Mouse (Mus musculus) liver, embryonic 13.5 days (tissue): ENCODE results near the gene Ptpn4. TPM values are rescaled to one million over a fixed set of nuclear protein-coding genes. Genes with fewer than 3 reads are reported as not detected.

Experiments used
- ATAC-seq: fragments of 200-750 bp; cut with Nextera tagmentation; 2 replicates; pipeline ENCODE4 v1.8.0; 2017; ENCODE audit warnings: low read depth, mild to moderate bottlenecking, moderate number of reproducible peaks, moderate library complexity
- DNase-seq: peaks from one replicate; pipeline ENCODE4 v3.0.0; 2022
- H3K27ac ChIP-seq: fragments of 300-500 bp; sonication (generic); 2 replicates; pipeline ENCODE4 v1.5.1; 2015; ENCODE audit warnings: moderate library complexity, mild to moderate bottlenecking, inconsistent platforms
- H3K27me3 ChIP-seq: fragments of 300-500 bp; sonication (generic); 2 replicates; pipeline ENCODE4 v1.6.1; 2015; ENCODE audit warnings: mild to moderate bottlenecking, inconsistent platforms
- H3K36me3 ChIP-seq: fragments of 300-500 bp; sonication (generic); 2 replicates; pipeline ENCODE4 v1.6.1; 2015; ENCODE audit warnings: mild to moderate bottlenecking, inconsistent platforms
- H3K4me1 ChIP-seq: fragments of 300-500 bp; sonication (generic); replicated peaks from 2 replicates; pipeline ENCODE4 v1.6.1; 2015; ENCODE audit warnings: inconsistent platforms
- H3K4me2 ChIP-seq: fragments of 300-500 bp; sonication (generic); 2 replicates; pipeline ENCODE4 v1.6.1; 2015; ENCODE audit warnings: inconsistent platforms, mild to moderate bottlenecking, moderate library complexity
- H3K4me3 ChIP-seq: fragments of 300-500 bp; sonication (generic); replicated peaks from 2 replicates; pipeline ENCODE4 v1.5.1; 2015; ENCODE audit warnings: mild to moderate bottlenecking, inconsistent platforms
- H3K9ac ChIP-seq: fragments of 300-500 bp; sonication (generic); 2 replicates; pipeline ENCODE4 v1.6.1; 2015; ENCODE audit warnings: mild to moderate bottlenecking, inconsistent platforms
- H3K9me3 ChIP-seq: fragments of 300-500 bp; sonication (generic); replicated peaks from 2 replicates; pipeline ENCODE4 v1.6.1; 2016; ENCODE audit warnings: inconsistent platforms
- WGBS: fragments of 180-500 bp; shearing (Covaris S2); methylation state at CpG from one replicate; pipeline ENCODE4 v1.1.7; 2015; ENCODE audit not compliant: insufficient replicate concordance; 5-methylcytosine and 5-hydroxymethylcytosine counted together
- polyA plus RNA-seq: library from polyadenylated mRNA; unstranded; fragments of >200 nt; fragmentation: Nextera tagmentation; extraction: Ambion mirVana; gene quantifications from 2 replicates; pipeline ENCODE4 v1.2.1, GENCODE M21; 2015

The Ptpn4 gene
- polyA plus RNA-seq, 1 experiment from 2014 or later = 1.4 TPM

DNA sequence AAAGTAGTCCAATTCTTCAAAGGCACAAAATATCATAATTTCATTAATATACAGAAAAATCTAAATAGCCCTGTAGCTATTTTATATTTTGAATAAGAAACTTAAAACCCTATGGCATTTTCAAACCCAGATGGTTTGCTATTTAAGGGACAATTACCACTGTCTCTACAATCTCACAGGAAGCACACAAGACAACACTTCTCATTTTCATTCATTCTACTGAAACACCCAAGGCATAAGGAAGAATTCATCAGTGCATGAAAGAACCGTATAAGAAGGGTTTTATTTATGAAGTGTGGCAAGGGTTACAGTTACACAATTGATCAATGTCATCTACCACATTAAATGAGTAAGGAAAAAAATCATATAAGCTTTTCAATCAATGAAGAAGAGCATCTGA lies 32.8 kb downstream of the Ptpn4 start:
- no peak for ATAC-seq
- H3K4me2 ChIP-seq = no peak overlapping the region
- H3K4me3 ChIP-seq = no peak overlapping the region
- H3K27me3 ChIP-seq = no peaks in the 10 kb centered on the region
- H3K9me3 ChIP-seq = no peaks in the 10 kb centered on the region
- peaks cover 6% of the 10 kb centered on the region for H3K4me1 ChIP-seq
- no peak overlapping the region for H3K27ac ChIP-seq
- WGBS = 17% methylated on average over 1 of the region's 1 CpGs
- no peaks in the 10 kb centered on the region for H3K36me3 ChIP-seq
- H3K9ac ChIP-seq = no peak overlapping the region
- no peak for DNase-seq

DNA sequence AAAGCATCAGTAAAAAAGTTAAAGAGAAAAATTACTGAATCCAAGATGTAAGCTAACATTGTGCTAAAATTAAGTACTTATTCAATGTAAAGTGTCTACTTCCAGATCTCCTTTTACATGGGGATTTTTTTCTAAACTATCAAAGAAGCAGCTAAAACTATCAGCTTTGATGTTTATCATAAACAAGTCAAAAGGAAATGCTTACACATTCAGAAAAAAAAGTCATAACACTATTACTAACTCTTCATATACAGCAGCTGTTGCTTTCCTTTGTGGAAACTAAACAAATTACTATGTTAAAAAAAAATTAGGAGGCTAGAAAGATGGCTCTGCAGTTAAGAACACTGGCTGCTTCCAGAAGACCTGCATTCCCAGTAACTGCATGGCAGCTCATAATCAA lies 42.2 kb downstream of the Ptpn4 start:
- Histone ChIP-seq H3K27me3 (no peaks in the 10 kb centered on the region), H3K4me1 (no peaks in the 10 kb centered on the region), H3K27ac (no peak overlapping the region), H3K9ac (no peak overlapping the region), H3K36me3 (no peaks in the 10 kb centered on the region), H3K4me3 (no peak overlapping the region), H3K9me3 (no peaks in the 10 kb centered on the region), H3K4me2 (no peak overlapping the region)
- no peak for DNase-seq
- ATAC-seq = no peak

DNA sequence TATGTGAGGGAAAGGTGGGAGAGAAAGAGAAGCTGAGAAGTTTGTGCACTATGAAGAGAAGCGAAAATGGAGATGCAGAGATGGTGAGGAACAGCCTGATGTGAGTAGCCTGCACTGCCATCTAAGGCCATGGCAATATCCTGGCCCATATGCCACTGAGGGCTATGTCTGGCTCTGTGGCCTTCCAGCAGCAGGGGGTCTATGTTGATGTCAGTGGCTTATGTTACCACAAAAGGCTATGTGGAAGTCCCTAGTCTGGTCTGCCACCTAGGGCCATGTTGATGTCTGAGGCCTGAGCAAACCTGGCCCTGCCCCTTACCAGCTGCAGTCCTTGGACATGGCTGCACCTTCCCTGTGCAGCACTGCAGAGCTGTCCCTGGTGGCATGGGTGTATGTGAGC lies 43.1 kb downstream of the Ptpn4 start:
- Histone ChIP-seq H3K27me3 (no peaks in the 10 kb centered on the region), H3K36me3 (no peaks in the 10 kb centered on the region), H3K9me3 (no peaks in the 10 kb centered on the region), H3K4me2 (no peak overlapping the region), H3K27ac (no peak overlapping the region), H3K4me3 (no peak overlapping the region), H3K9ac (no peak overlapping the region), H3K4me1 (no peaks in the 10 kb centered on the region)
- WGBS = 77% methylated on average over 1 of the region's 1 CpGs
- ATAC-seq (no peak), DNase-seq (no peak)

DNA sequence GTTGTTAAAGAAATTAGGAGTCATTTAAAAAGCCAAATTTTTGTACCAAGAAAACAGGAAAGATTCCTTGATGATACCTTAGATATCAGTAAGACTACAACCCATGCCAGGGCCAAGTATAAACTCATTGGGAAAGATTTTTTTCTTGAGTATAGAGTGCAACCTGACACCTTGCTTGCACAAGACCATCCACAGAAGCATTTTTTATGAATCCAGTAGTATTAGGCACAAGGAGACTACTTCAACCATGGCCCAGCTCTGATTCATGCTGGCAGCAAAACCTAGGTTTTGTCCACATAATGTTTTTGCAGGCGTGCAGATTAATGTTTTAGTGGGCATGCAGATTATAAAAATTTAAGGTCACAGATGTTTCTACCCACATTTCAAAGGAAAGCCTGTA lies 46.8 kb downstream of the Ptpn4 start:
- H3K36me3 ChIP-seq = no peaks in the 10 kb centered on the region
- ATAC-seq (no peak), DNase-seq (no peak)
- no peak overlapping the region for H3K4me3 ChIP-seq
- no peaks in the 10 kb centered on the region for H3K27me3 ChIP-seq
- no peaks in the 10 kb centered on the region for H3K9me3 ChIP-seq
- no peak overlapping the region for H3K4me2 ChIP-seq
- no peaks in the 10 kb centered on the region for H3K4me1 ChIP-seq
- no peak overlapping the region for H3K9ac ChIP-seq
- WGBS = 72% methylated on average over 1 of the region's 1 CpGs
- H3K27ac ChIP-seq = no peak overlapping the region

DNA sequence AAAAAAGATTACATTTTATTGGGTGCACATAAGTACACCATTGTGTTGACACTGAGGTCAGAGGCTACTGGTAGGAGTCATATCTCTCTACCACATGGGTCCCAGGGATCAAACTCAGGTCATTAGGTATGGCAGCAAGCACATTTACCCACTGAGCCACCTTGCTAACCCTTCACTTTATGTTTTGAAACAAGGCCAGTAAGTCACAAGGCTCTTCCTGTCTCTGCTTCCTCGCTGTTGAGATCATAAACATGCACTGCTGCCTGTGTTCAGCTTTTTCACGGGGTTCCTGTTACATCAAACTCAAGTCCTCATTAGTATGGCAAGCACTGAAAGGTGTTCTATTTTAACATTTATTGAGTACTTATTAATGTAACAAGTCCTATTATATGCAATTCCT lies 61.5 kb downstream of the Ptpn4 start:
- Histone ChIP-seq H3K4me2 (no peak overlapping the region), H3K36me3 (no peaks in the 10 kb centered on the region)
- 65% methylated on average over 2 of the region's 2 CpGs for WGBS

DNA sequence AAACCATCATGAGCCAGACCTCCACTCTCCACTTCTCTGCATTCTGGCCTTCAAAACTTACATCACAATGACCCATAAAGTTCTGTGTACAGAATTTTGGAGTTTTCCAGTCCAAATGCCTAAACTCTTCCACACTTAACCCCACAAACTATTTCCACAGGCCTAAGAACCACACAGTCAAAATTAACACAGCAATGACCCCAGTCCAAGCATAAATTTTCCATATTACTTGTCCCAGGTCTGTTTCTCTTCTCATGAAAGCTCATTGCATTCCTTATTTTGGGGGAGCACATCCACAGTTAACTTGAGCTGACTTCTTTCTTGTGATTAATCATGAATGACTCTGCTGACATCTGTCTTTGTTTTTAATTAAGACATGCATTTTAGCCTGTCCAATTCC lies 101.7 kb downstream of the Ptpn4 start:
- Histone ChIP-seq H3K36me3 (peaks cover 13% of the 10 kb centered on the region), H3K9ac (no peak overlapping the region), H3K4me2 (no peak overlapping the region), H3K4me3 (no peak overlapping the region), H3K27me3 (no peaks in the 10 kb centered on the region), H3K9me3 (peaks cover 6% of the 10 kb centered on the region), H3K4me1 (no peaks in the 10 kb centered on the region), H3K27ac (no peak overlapping the region)
- ATAC-seq = no peak
- DNase-seq = no peak

More for the DNA sequence above, 61.5 kb downstream of the Ptpn4 start:
- H3K27ac ChIP-seq = no peak overlapping the region
- DNase-seq = no peak
- no peaks in the 10 kb centered on the region for H3K9me3 ChIP-seq
- no peaks in the 10 kb centered on the region for H3K27me3 ChIP-seq
- ATAC-seq = no peak
- H3K4me1 ChIP-seq = no peaks in the 10 kb centered on the region
- no peak overlapping the region for H3K9ac ChIP-seq
- H3K4me3 ChIP-seq = no peak overlapping the region

DNA sequence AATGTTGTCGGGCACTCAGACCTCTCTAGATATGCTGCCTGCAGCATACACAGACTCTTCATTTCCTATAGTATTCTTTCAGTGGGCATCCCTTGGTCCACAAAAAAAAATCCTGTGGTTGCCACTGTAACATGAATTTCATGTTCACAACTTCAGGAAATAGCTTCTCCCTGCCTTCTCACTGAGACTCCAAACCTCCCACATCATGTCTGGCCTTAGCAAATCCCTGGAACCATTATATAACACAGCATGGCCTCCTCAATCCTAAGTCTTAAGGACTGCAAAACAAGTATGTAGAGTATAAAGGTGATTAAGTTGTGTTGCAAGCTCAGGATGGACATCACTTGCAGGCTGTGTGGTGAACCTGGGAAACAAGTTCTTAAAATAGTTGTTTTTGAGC lies 102.6 kb downstream of the Ptpn4 start:
- H3K27me3 ChIP-seq = no peaks in the 10 kb centered on the region
- H3K4me2 ChIP-seq = no peak overlapping the region
- DNase-seq (no peak), ATAC-seq (no peak)
- no peaks in the 10 kb centered on the region for H3K4me1 ChIP-seq
- H3K9me3 ChIP-seq = peaks cover 3% of the 10 kb centered on the region
- 80% methylated on average over 1 of the region's 1 CpGs for WGBS
- H3K27ac ChIP-seq = no peak overlapping the region
- no peak overlapping the region for H3K9ac ChIP-seq
- H3K36me3 ChIP-seq = peaks cover 4% of the 10 kb centered on the region
- no peak overlapping the region for H3K4me3 ChIP-seq

DNA sequence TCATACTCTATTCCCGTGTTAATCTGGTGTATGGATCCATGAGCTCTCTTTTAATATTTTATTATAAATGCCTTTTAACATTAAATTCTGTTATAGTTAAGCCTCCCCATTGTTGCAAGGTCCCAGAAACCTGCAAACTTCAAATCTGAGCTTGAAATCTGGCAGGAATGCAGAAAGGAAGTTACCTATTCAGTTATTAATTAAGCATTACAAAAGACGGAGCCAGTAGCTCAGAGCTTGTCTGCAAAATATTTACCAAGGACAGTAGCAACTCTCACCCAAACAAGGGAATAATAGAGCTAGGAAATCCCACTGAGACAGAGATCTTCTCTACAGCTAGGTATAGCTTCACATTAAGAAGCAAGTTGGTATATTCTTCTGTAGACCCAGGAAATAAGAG lies 106.2 kb downstream of the Ptpn4 start:
- H3K9me3 ChIP-seq = no peaks in the 10 kb centered on the region
- H3K27me3 ChIP-seq = no peaks in the 10 kb centered on the region
- H3K4me3 ChIP-seq = no peak overlapping the region
- 75% methylated on average over 2 of the region's 2 CpGs for WGBS
- H3K4me1 ChIP-seq = no peaks in the 10 kb centered on the region
- H3K9ac ChIP-seq = no peak overlapping the region
- H3K36me3 ChIP-seq = no peaks in the 10 kb centered on the region
- DNase-seq = no peak
- H3K4me2 ChIP-seq = no peak overlapping the region
- ATAC-seq = no peak
- H3K27ac ChIP-seq = no peak overlapping the region

DNA sequence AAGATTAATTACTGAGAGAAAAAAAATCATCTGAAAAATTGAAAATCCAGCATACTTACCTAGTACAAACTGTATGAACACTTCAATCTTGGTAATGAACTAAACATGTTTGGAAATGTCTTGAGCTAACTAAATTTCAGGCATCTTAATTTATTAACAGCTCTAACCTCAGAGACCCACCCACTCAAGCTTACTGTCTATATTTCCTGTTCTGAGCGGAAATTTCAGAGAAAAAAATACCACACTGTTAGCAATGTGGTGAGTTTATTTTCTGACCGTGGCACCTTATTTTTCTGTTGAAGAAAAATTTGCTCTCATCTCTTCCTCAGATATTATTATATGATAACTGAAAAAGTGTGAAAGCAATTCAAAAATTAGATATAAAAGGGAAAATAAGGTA lies 124.4 kb downstream of the Ptpn4 start:
- no peaks in the 10 kb centered on the region for H3K9me3 ChIP-seq
- no peak overlapping the region for H3K9ac ChIP-seq
- peaks cover 3% of the 10 kb centered on the region; the same call in 1 of the 2 replicates for H3K36me3 ChIP-seq
- no peak overlapping the region for H3K4me2 ChIP-seq
- H3K27ac ChIP-seq = no peak overlapping the region
- no peak overlapping the region for H3K4me3 ChIP-seq
- ATAC-seq = no peak
- H3K4me1 ChIP-seq = no peaks in the 10 kb centered on the region
- no peak for DNase-seq
- H3K27me3 ChIP-seq = no peaks in the 10 kb centered on the region
- WGBS = 59% methylated on average over 2 of the region's 2 CpGs

DNA sequence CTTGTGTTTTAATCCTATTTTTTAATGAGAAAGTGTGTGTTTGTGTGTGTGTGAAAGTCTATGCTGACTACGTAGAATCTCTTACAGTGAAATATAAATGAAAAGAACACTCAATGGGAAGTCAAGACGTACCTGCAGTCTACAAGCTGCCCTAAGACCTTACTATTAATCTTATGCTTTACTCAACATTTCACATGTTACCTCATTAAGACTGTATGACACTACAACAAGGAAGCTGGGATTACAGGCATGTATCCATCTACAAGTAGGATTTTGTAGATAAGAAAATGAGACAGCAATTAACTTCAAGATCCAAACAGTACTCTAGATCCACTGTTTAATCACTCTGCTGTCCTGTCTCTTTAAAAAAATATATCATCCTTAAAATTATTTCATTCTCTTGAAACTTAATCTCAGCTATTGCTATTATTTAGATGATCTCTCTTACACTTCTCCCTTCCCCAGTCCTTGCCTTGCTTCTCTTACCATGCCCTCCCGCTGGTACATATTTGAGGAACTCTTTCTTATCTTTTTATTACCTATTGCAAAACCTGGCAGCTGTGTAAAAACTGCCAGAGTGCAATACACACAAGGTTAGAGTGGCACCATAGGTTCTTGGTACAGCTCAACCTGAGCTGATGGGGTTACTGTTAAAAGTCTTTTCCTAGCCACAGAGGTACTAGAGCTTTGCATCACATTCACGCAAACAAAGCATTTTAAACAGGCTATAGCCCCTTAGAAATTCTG lies 130.8 kb downstream of the Ptpn4 start:
- Histone ChIP-seq H3K4me1 (no peaks in the 10 kb centered on the region), H3K36me3 (no peaks in the 10 kb centered on the region), H3K9me3 (no peaks in the 10 kb centered on the region), H3K4me3 (no peak overlapping the region), H3K27me3 (no peaks in the 10 kb centered on the region), H3K27ac (no peak overlapping the region), H3K4me2 (no peak overlapping the region), H3K9ac (no peak overlapping the region)
- 67% methylated on average over 4 of the region's 4 CpGs for WGBS
- DNase-seq = no peak
- no peak for ATAC-seq

DNA sequence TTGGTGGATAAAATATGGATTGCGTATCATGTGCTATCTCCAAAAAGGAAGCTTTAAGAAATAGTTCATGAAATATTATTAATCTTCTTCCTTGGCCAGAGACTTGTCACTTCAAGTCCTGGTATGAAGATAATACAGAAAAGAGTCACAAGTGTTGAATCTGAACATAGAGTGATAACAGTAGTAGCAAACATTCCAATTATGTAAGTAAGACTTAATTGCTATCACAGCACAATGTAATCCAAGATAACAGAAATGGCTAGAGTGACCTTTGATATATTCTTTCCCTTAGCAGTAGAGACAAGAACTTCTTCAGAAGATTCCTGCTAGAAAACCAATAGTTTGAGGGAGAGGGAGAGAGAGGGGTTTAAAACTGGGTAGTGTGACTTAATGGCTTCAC lies 140.6 kb downstream of the Ptpn4 start:
- ATAC-seq = no peak
- Histone ChIP-seq H3K9ac (no peak overlapping the region), H3K36me3 (0 out of 2 replicates have a peak, but pooled peaks cover 2% of the 10 kb centered on the region), H3K27ac (no peak overlapping the region), H3K9me3 (no peaks in the 10 kb centered on the region), H3K4me3 (no peak overlapping the region), H3K4me1 (peaks cover 4% of the 10 kb centered on the region; the same call in 1 of the 2 replicates), H3K4me2 (no peak overlapping the region), H3K27me3 (no peaks in the 10 kb centered on the region)
- DNase-seq = no peak
- WGBS = 77% methylated on average over 1 of the region's 1 CpGs

DNA sequence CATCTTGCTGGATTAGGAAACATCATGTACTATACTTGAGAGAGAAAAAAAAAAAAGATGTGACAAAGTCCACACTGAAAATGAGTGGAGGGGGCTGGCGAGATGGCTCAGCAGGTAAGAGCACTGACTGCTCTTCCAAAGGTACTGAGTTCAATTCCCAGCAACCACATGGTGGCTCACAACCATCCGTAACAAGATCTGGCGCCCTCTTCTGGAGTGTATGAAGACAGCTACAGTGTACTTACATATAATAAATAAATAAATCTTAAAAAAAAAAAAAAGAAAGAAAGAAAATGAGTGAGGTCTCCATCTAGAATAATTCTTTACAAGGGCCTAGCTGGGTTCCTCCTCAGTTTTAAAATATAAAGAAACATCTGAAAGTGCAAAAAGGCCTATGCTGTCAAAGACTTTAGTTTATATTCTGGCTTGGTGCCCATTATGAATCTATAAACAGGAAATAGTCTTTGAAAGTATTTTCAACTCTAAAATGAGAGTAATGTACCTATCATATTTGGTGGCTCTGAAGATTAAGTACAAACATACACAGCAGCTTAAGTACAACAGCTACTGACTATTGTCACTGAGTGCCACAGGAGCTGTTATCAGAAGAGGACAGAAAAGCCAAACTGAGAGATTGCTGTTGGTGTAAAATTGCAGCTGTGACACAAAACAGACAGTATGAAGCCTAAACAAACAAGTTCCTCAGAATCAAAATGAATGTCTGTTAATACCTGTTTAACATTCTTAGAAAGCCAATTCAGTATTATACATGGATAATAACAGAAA lies 151.4 kb downstream of the Ptpn4 start:
- Histone ChIP-seq H3K4me1 (peaks cover 7% of the 10 kb centered on the region), H3K4me2 (no peak overlapping the region), H3K27ac (no peak overlapping the region), H3K9ac (no peak overlapping the region), H3K4me3 (no peak overlapping the region), H3K27me3 (no peaks in the 10 kb centered on the region), H3K9me3 (no peaks in the 10 kb centered on the region), H3K36me3 (peaks cover 2% of the 10 kb centered on the region)
- DNase-seq = no peak
- peak; percentile 83 for ATAC-seq
- WGBS = 69% methylated on average over 3 of the region's 3 CpGs
